Mouse (Mus musculus): Measurements from ENCODE around the gene Pqlc2. TPM values are rescaled to one million over a fixed set of nuclear protein-coding genes. Genes with fewer than 3 reads are reported as not detected.

Pqlc2 gene
- polyA plus RNA-seq, 1 experiment from 2014 or later: 13.7 TPM

DNA sequence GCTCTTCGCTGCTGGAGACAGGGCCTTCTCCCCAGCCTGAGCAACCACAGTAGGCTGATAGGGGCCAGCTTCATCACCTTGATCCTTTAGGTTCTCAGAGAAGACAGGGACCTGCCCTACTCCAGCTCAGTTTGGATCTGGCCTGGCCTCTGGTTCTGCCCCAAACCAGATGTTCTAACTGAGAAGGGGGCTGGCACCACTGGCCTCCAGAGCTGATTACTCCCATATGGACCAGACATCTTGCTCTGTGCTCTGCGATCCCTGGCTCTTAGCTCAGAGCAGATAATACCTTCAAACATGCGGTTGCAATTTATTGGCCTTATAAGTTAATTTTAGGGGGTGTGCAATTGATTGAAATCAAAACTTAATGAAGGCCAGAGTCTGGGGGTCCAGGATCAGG lies 43.2 kb downstream of the Pqlc2 start:
- H3K27me3 ChIP-seq (ENCODE audit: control insufficient read depth, insufficient read depth, low read length): no peaks in the 10 kb centered on the region
- H3K9me3 ChIP-seq (ENCODE audit: control insufficient read depth, low read depth, low read length): no peaks in the 10 kb centered on the region
- no peak for ATAC-seq (ENCODE audit: insufficient number of reproducible peaks, insufficient read depth, low FRiP score, low read depth)
- no peak overlapping the region for H3K9ac ChIP-seq (replicated peaks; ENCODE audit: low read depth, low read length)
- no peak overlapping the region for H3K27ac ChIP-seq (ENCODE audit: low read length)
- H3K4me1 ChIP-seq (ENCODE audit: control insufficient read depth, insufficient read depth, low read length): no peaks in the 10 kb centered on the region
- H3K36me3 ChIP-seq (ENCODE audit: control insufficient read depth, insufficient read depth, low read length): peaks cover 40% of the 10 kb centered on the region
- WGBS: 80% methylated on average over 3 of the region's 3 CpGs
- no peak overlapping the region for H3K4me2 ChIP-seq (replicated peaks; ENCODE audit: low read depth, low read length)
- H3K4me3 ChIP-seq (ENCODE audit: low read depth, low read length): no peak overlapping the region

- Histone ChIP-seq H3K4me1 (ENCODE audit: control insufficient read depth, insufficient read depth, low read length) (no peaks in the 10 kb centered on the region), H3K36me3 (ENCODE audit: control insufficient read depth, insufficient read depth, low read length) (peaks cover 48% of the 10 kb centered on the region), H3K27me3 (ENCODE audit: control insufficient read depth, insufficient read depth, low read length) (no peaks in the 10 kb centered on the region), H3K27ac (ENCODE audit: low read length) (no peak overlapping the region), H3K9me3 (ENCODE audit: control insufficient read depth, low read depth, low read length) (no peaks in the 10 kb centered on the region), H3K4me2 (replicated peaks; ENCODE audit: low read depth, low read length) (no peak overlapping the region), H3K9ac (replicated peaks; ENCODE audit: low read depth, low read length) (no peak overlapping the region), H3K4me3 (ENCODE audit: low read depth, low read length) (no peak overlapping the region)
- WGBS: 83% methylated on average over 7 of the region's 7 CpGs
- no peak for ATAC-seq (ENCODE audit: insufficient number of reproducible peaks, insufficient read depth, low FRiP score, low read depth)
Observed at GRCm38 (mm10) chr4:139266500-139266865, 44.0 kb downstream of the Pqlc2 start.

DNA sequence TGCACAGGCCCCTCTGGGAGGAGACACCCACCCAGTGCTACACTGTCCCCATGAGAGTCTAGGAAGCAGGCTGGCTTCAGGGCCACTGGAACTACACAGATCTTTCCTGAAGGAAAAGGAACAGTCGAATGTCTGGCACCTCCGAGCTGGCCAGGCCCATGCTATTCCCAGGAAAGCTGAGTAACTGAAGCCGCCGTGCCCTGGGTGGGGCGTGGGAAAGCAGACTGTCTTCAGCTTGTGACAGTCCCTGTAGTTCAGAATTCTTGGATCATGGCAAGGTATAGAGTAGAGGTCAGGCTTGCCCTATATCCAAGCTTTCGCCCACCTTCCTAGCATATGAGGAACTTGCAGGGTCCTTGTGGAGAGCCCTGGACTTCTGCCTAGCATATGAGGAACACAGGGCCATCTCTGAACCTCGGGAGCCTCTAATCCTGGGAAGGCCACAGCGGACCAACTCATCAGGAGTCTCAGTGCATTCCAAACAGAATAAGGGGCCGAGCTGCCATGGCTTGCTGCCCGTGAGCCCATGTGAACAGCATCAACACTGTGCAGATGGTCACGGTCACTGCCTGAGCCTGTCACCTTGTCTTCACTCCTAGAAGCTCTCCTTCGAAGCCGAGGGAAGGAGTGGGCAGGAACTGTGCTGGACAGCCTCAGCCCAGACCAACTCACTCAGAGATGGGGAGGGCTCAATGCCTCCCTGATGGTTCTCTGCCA lies 44.6 kb downstream of the Pqlc2 start:
- H3K27ac ChIP-seq (ENCODE audit: low read length): no peak overlapping the region
- H3K27me3 ChIP-seq (ENCODE audit: control insufficient read depth, insufficient read depth, low read length): no peaks in the 10 kb centered on the region
- no peak overlapping the region for H3K4me2 ChIP-seq (replicated peaks; ENCODE audit: low read depth, low read length)
- H3K9me3 ChIP-seq (ENCODE audit: control insufficient read depth, low read depth, low read length): no peaks in the 10 kb centered on the region
- no peak for ATAC-seq (ENCODE audit: insufficient number of reproducible peaks, insufficient read depth, low FRiP score, low read depth)
- H3K36me3 ChIP-seq (ENCODE audit: control insufficient read depth, insufficient read depth, low read length): peaks cover 50% of the 10 kb centered on the region
- no peak overlapping the region for H3K9ac ChIP-seq (replicated peaks; ENCODE audit: low read depth, low read length)
- no peak overlapping the region for H3K4me3 ChIP-seq (ENCODE audit: low read depth, low read length)
- no peaks in the 10 kb centered on the region for H3K4me1 ChIP-seq (ENCODE audit: control insufficient read depth, insufficient read depth, low read length)
- 88% methylated on average over 13 of the region's 13 CpGs for WGBS

DNA sequence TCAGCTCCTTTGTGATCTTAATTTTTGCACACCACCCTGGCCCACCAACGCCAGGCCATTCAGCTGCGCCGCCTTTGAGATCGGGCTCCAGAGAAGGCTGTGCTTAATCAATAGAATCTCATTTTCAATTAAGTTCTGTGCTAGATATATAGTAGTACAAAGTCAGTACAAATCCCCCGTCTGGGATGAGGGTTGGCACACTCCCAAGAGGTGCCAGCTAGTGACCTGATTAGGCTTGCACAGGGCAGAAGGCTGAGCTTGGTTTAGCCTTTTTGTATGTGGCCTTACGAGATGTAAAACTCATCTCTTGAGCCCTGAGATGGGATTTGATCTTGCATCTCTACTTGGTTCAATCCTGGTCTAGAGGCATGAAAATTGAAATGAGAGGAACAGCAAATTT lies 47.5 kb downstream of the Pqlc2 start:
- Histone ChIP-seq H3K4me3 (ENCODE audit: low read depth, low read length) (no peak overlapping the region), H3K27me3 (ENCODE audit: control insufficient read depth, insufficient read depth, low read length) (no peaks in the 10 kb centered on the region), H3K4me2 (replicated peaks; ENCODE audit: low read depth, low read length) (no peak overlapping the region), H3K36me3 (ENCODE audit: control insufficient read depth, insufficient read depth, low read length) (peaks cover 41% of the 10 kb centered on the region), H3K9me3 (ENCODE audit: control insufficient read depth, low read depth, low read length) (no peaks in the 10 kb centered on the region), H3K27ac (ENCODE audit: low read length) (no peak overlapping the region), H3K9ac (replicated peaks; ENCODE audit: low read depth, low read length) (no peak overlapping the region), H3K4me1 (ENCODE audit: control insufficient read depth, insufficient read depth, low read length) (peaks cover 9% of the 10 kb centered on the region; the same call in 1 of the 2 replicates)
- ATAC-seq (ENCODE audit: insufficient number of reproducible peaks, insufficient read depth, low FRiP score, low read depth): no peak
- WGBS: 90% methylated on average over 6 of the region's 6 CpGs

DNA sequence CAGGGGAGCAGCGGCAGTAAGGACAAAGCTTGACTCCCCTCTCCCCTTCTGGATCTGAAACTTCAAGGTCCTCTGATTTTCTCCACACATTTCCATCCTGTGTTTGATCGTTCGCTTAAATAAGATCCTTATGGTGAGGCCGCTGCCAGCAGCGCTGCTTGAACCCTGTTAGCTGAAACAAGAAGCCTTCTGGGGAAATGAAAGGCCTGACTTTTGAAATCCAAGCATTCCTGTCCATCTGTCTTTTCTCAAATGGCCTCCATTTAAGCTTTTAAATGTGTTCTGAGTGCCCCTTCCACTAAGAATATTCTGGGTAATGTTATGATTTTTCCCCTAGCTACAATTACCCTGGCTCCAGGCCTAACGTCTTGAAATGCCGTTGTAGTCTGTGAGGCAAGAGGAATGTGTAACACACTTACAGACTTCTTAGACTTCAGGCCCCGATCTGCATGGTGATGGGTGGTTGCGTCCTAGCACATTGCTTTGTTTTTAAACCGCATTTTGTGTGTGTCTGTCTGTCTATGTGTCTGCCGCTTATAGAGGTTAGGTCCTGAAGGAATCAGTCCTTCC lies 51.1 kb downstream of the Pqlc2 start:
- peak overlapping the region; percentile 82 for H3K27ac ChIP-seq (ENCODE audit: low read length)

GRCm38 (mm10) chr4:139258621-139259301 lies 51.7 kb downstream of the Pqlc2 start:
- Histone ChIP-seq H3K4me2 (replicated peaks; ENCODE audit: low read depth, low read length) (0 out of 2 replicates have a peak overlapping the region, but pooled peaks have one; percentile 12), H3K27ac (ENCODE audit: low read length) (peak overlapping the region; percentile 82), H3K36me3 (ENCODE audit: control insufficient read depth, insufficient read depth, low read length) (peaks cover 34% of the 10 kb centered on the region), H3K27me3 (ENCODE audit: control insufficient read depth, insufficient read depth, low read length) (no peaks in the 10 kb centered on the region), H3K4me3 (ENCODE audit: low read depth, low read length) (no peak overlapping the region), H3K4me1 (ENCODE audit: control insufficient read depth, insufficient read depth, low read length) (peaks cover 9% of the 10 kb centered on the region; the same call in 1 of the 2 replicates), H3K9ac (replicated peaks; ENCODE audit: low read depth, low read length) (no peak overlapping the region), H3K9me3 (ENCODE audit: control insufficient read depth, low read depth, low read length) (no peaks in the 10 kb centered on the region)
- no peak for ATAC-seq (ENCODE audit: insufficient number of reproducible peaks, insufficient read depth, low FRiP score, low read depth)
- 71% methylated on average over 6 of the region's 6 CpGs for WGBS

More for the DNA sequence above, 51.1 kb downstream of the Pqlc2 start:
- H3K4me1 ChIP-seq (ENCODE audit: control insufficient read depth, insufficient read depth, low read length): peaks cover 9% of the 10 kb centered on the region; the same call in 1 of the 2 replicates
- ATAC-seq (ENCODE audit: insufficient number of reproducible peaks, insufficient read depth, low FRiP score, low read depth): no peak; the same call in 1 of the 2 replicates
- H3K4me2 ChIP-seq (replicated peaks; ENCODE audit: low read depth, low read length): no peak overlapping the region
- WGBS: 58% methylated on average over 11 of the region's 11 CpGs
- H3K4me3 ChIP-seq (ENCODE audit: low read depth, low read length): no peak overlapping the region
- H3K9me3 ChIP-seq (ENCODE audit: control insufficient read depth, low read depth, low read length): no peaks in the 10 kb centered on the region
- peaks cover 40% of the 10 kb centered on the region for H3K36me3 ChIP-seq (ENCODE audit: control insufficient read depth, insufficient read depth, low read length)
- no peak overlapping the region for H3K9ac ChIP-seq (replicated peaks; ENCODE audit: low read depth, low read length)
- H3K27me3 ChIP-seq (ENCODE audit: control insufficient read depth, insufficient read depth, low read length): no peaks in the 10 kb centered on the region

DNA sequence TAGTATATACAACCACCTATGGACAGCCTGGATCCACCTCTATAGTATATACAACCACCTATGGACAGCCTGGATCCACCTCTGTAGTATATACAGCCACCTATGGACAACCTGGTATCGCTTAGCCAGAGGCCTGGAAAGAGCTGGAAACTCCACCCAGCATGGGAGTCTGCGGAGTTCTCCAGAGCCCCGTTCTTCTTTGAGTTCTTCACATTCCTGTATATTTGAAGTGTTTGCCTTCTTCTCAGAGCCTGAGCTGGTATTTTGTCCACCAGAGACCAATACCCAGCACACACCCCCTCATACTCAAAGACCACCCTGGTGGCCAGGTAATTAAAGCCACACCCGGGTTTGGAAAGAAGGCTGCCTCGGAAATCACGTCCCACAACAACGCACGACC lies 53.8 kb downstream of the Pqlc2 start:
- no peaks in the 10 kb centered on the region for H3K27me3 ChIP-seq (ENCODE audit: control insufficient read depth, insufficient read depth, low read length)
- no peak overlapping the region for H3K27ac ChIP-seq (ENCODE audit: low read length)
- no peak overlapping the region for H3K9ac ChIP-seq (replicated peaks; ENCODE audit: low read depth, low read length)
- WGBS: 82% methylated on average over 8 of the region's 8 CpGs
- H3K4me3 ChIP-seq (ENCODE audit: low read depth, low read length): no peak overlapping the region
- ATAC-seq (ENCODE audit: insufficient number of reproducible peaks, insufficient read depth, low FRiP score, low read depth): no peak
- H3K4me2 ChIP-seq (replicated peaks; ENCODE audit: low read depth, low read length): no peak overlapping the region
- H3K4me1 ChIP-seq (ENCODE audit: control insufficient read depth, insufficient read depth, low read length): peaks cover 15% of the 10 kb centered on the region
- peaks cover 17% of the 10 kb centered on the region; the same call in 1 of the 2 replicates for H3K36me3 ChIP-seq (ENCODE audit: control insufficient read depth, insufficient read depth, low read length)
- H3K9me3 ChIP-seq (ENCODE audit: control insufficient read depth, low read depth, low read length): no peaks in the 10 kb centered on the region

DNA sequence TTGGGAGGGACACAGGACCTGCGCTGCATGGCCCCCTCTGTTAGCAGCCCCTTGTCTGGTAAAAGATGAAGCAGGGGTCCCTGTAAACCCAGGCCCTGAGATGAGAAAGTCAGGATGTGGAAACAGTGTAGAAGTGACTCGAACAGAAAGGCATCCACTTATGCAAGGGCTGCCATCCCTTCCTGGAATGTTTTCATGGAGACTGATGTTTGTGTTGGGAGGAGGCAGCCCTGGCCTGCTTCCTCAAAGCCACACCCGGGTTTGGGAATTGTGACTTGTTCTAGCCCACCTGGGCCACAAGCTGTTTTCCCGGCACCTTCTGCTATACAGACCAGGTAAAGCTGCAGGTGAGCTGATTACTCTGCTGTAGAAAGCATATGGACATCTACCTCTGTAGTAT lies 54.4 kb downstream of the Pqlc2 start:
- WGBS: 68% methylated on average over 4 of the region's 4 CpGs
- no peak overlapping the region for H3K27ac ChIP-seq (ENCODE audit: low read length)
- H3K9me3 ChIP-seq (ENCODE audit: control insufficient read depth, low read depth, low read length): no peaks in the 10 kb centered on the region
- no peaks in the 10 kb centered on the region for H3K27me3 ChIP-seq (ENCODE audit: control insufficient read depth, insufficient read depth, low read length)
- ATAC-seq (ENCODE audit: insufficient number of reproducible peaks, insufficient read depth, low FRiP score, low read depth): no peak
- peaks cover 13% of the 10 kb centered on the region; the same call in 1 of the 2 replicates for H3K36me3 ChIP-seq (ENCODE audit: control insufficient read depth, insufficient read depth, low read length)
- no peak overlapping the region for H3K9ac ChIP-seq (replicated peaks; ENCODE audit: low read depth, low read length)
- no peak overlapping the region for H3K4me2 ChIP-seq (replicated peaks; ENCODE audit: low read depth, low read length)
- H3K4me1 ChIP-seq (ENCODE audit: control insufficient read depth, insufficient read depth, low read length): peaks cover 21% of the 10 kb centered on the region
- no peak overlapping the region for H3K4me3 ChIP-seq (ENCODE audit: low read depth, low read length)

Data from stomach, embryonic 14.5 days (tissue).